Mouse (Mus musculus) G1E (cell line): ENCODE data around the gene Lyz1.

Source experiments
- CTCF ChIP-seq: IDR thresholded peaks from 2 replicates; pipeline ENCODE4 v1.5.1; 2012; ENCODE audit warnings: low read depth, low read length, inconsistent platforms, mixed read lengths
- POLR2AphosphoS5 ChIP-seq: IDR thresholded peaks from 2 replicates; pipeline ENCODE4 v1.6.1; 2012; ENCODE audit warnings: low read depth, low read length, inconsistent platforms; ENCODE audit not compliant: insufficient replicate concordance
- TAL1 ChIP-seq: conservative IDR thresholded peaks from 2 replicates; pipeline ENCODE4 v1.6.1; 2012; ENCODE audit warnings: low read depth, low read length, inconsistent platforms, mixed read lengths

DNA sequence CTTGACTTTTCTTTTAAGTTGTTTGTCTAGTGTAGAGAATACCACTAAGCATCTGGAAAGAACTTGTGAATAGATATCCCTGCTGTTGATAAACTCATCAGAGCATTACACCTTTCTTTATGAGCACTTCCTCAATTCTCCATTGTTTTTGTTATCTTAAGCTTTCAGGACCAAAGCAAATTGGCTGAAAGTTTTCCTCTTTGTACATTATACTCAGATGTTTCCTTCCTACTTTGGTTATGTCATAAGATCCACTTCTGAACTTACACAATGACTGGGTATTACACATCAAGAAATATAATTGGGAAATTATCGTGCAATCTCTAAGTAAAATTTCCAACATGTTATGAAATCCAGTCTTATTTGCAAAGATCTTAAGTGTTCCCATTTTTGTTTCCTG is 9.0 kb upstream of the Lyz1 start:
- no peak for TF ChIP-seq CTCF
- TF ChIP-seq POLR2AphosphoS5, result no peak
- no peak for TF ChIP-seq TAL1
